Mouse (Mus musculus) liver, adult (tissue): ENCODE results near the gene Apbb1.

Experiments used
- GATA4 ChIP-seq: IDR thresholded peaks from 2 replicates; pipeline ENCODE4 v1.6.1; 2014; ENCODE audit warnings: mild to moderate bottlenecking, low read length; ENCODE audit not compliant: insufficient replicate concordance

Gene Apbb1

GRCm38 (mm10) chr7:105513845-105514291, 67.6 kb downstream of the Apbb1 start:
- no peak for TF ChIP-seq GATA4

GRCm38 (mm10) chr7:105510143-105510542, 71.3 kb downstream of the Apbb1 start:
- no peak for TF ChIP-seq GATA4
